Mouse (Mus musculus) c-Kit-positive CD71-positive TER-119-negative erythroid progenitor cells, embryonic 14.5 days (primary cell): ENCODE results near the gene Hist2h2be.
"Not testable (repeated sequence)": the region's sequence is repeated elsewhere in the genome, so short reads cannot be mapped to it uniquely, and the experiment has no call there.

Experiments
- DNase-seq: peaks from one replicate; pipeline ENCODE4 v3.0.0-alpha.2; 2013; ENCODE audit warnings: low read depth

The Hist2h2be gene

GRCm38 (mm10) chr3:96238954-96239793, 18.3 kb downstream of the Hist2h2be start, which contains the start of gene Hist2h3c2:
Gene Hist2h3c2 (minus strand): TSS chr3:96239127.
- DNase-seq = not testable (repeated sequence)

GRCm38 (mm10) chr3:96239949-96240798, 19.3 kb downstream of the Hist2h2be start, which contains the start of gene Hist2h2aa2:
Gene Hist2h2aa2 (minus strand): TSS chr3:96240276.
- not testable (repeated sequence) for DNase-seq

- DNase-seq = no peak
Measured at GRCm38 (mm10) chr3:96240799-96241197, 19.9 kb downstream of the Hist2h2be start.

GRCm38 (mm10) chr3:96243921-96244572, 23.1 kb downstream of the Hist2h2be start:
- no peak for DNase-seq

DNA sequence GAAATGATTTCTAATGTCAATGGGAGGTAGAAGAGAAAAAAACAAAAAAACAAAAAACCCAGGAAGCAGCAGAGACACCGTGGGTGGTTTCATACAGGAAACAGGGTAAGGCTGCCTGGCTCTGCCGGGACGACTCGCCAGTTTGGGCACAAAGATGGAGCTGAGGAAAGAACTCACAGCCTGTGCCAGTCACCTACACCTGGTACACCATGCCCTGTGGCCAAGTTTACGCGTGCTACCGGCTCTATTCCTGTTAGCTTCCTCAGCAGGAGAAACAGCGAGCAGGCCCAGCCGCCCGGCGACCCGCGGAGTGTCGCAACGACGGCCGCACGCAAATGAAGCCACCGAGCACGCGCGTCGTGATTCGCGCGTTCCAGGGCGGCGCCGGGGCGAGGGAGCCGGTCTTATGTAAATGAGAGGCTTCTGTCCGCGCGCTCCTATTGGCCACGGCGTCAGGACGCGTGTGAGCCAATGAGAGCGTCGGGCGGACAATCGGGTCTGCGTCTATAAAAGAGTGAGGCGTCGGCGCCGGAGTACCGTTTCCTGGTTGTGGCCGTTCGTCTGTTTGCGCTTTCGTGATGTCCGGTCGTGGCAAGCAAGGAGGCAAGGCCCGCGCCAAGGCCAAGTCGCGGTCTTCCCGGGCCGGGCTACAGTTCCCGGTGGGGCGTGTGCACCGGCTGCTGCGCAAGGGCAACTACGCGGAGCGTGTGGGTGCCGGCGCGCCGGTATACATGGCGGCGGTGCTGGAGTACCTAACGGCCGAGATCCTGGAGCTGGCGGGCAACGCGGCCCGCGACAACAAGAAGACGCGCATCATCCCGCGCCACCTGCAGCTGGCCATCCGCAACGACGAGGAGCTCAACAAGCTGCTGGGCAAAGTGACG, 24.3 kb downstream of the Hist2h2be start, which contains the start of gene Hist2h2aa1:
Hist2h2aa1 (plus strand) TSS at position 495 of the 884 bp plus-strand sequence.
- DNase-seq = not testable (repeated sequence)

DNA sequence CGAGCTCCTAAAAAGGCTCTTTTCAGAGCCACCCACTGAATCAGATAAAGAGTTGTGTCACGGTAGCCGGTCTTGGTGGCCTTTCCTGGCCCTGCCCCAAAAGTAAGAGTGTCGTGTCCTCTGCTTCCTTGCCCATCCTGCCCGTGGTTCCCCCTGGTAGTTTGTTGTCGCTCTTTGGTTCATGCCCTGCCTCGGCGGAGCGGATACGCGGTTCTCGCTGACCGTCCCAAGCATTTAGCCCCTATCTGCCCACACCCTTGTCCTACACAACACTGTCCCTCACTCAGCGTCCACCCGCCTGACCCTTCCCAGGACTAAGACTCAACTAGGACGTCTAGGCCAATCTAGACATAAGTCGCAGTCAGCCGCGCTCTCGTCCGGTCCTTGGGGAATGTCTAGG, 25.1 kb downstream of the Hist2h2be start:
- not testable (repeated sequence) for DNase-seq

DNA sequence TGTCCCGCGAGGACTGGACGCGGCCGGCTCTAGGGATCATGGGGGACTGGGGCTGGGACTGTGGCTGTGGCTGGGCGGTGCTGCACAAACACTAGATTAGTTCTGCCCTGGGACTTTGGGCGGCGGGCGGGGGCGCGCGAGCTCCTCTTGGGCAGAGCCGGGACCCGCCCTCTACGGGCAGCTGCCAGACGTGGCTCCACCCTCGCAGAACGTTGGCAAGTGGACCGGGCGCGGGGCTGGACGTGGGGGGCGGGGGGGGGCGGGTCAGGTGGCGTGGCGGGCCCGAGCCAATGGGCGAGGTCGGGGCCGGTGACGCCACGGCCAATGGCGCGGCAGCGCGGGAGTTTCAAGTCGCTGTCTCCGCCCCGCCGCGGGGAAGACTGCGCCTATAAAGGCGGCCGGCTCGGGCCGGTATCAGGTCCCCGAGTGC, 25.5 kb downstream of the Hist2h2be start, which contains the start of gene Hist2h3c1:
Hist2h3c1 (plus strand) TSS at position 259 of the 430 bp plus-strand sequence.
- DNase-seq = not testable (repeated sequence)

DNA sequence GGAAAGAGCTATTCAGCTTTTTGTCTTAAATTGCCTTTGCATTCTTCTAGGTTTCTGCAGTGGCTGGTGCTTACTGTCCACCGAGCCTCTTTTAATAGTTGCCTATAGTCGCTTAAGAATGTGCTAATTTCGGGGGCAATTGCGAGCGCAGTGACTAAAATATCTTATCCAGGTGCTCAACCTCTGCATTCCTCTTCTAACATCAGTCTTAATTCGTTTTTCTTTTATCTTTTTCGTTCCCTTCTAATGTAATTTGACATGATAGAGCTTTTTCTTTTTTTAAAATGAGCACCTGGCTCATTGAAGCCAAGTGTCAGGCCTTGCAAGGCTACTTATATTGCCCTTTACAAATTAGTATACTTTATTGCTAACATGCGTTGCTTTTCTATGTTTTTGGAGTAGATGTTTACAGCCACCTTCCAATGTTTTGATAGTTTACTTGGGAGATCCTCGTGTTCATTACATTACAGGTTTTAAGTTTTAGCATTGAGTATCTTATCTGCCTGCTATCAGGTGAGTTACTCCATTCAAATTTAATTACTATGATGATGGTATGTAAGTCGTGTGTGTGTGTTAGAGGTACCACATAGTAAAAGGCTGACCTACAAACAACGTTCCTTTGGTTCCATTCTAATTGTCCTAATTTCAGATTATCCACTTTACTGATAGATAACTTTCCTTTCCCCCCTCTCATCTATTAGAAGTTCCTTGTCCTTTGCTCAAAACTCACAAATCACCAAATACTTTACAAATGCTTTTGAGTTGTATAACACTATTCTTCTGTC, 26.6 kb downstream of the Hist2h2be start:
- peak; percentile 52 for DNase-seq

GRCm38 (mm10) chr3:96248141-96249033, 27.5 kb downstream of the Hist2h2be start:
- no peak for DNase-seq

GRCm38 (mm10) chr3:96249034-96249345, 28.1 kb downstream of the Hist2h2be start:
- DNase-seq = no peak

DNA sequence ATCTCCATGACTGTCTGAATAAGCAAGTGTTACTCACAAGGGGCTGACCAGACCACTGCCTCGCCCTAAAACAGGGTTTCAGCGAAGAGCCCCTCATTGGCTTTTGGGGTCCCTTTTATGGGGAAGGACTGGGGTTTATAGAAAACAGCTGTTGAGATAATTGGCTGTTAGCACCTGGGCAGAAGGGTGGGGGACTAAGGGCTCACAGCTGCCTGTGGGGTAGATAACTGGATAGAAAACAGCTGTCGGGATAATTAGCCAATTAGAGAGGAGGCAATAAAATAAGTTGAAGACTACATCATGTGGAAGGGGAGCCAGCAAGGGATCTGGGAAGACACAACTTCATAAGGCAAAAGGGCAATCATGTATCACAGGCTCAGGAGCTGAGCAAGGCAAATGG, 30.0 kb downstream of the Hist2h2be start:
- DNase-seq = no peak

GRCm38 (mm10) chr3:96251787-96252186, 30.9 kb downstream of the Hist2h2be start:
- DNase-seq = no peak

GRCm38 (mm10) chr3:96254683-96255355, 33.9 kb downstream of the Hist2h2be start:
- DNase-seq = peak; percentile 57

DNA sequence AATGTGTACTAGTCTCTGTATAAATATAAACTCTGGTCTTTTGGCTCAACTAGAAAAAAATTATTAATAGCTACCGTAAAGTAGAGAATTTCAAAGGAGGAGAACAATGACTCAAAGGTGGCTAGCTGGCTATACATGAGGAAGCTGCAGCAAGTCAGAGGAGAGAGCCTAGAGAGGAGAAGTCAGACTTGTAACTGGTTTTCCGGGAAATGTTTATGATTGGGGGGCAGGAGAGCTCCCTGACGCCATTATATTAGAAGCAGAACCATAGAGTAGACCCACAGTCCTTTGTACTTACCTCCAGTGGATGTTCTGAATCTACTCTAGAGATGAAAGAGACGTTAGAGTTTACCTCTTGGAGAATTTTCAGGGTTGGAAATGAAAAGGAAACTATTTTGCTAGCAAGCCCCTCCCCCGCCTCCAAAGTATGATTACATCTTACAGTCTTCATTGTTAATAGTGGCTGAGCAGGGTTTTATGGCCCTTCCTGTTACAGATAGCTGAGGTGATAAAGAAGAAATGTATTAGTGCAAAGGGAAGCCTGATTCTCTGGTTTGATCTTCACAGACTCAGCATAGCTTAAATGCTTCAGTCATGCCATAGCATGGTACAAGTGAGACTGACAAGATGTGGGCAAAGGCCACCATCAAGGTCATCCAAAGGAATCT, 35.1 kb downstream of the Hist2h2be start:
- no peak for DNase-seq

GRCm38 (mm10) chr3:96257190-96257589, 36.3 kb downstream of the Hist2h2be start:
- DNase-seq = no peak

DNA sequence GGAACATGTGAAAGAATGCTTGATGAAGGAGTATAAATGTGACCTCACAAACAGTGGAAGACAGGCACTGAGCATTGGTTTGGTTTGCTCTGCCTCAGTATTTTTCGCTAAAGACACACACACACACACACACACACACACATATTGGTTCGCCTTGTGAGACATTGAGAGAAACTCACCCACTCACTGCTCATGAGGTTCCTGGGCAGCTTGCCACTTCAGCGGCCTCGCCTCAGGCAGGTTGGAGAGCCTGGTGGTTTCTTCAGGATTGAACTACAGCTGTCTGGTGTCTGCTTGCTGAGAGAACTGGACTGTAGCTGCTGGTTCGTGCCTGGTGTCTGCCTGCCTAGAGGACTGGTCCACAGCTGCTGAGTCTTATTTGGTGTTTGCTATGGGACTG, 39.3 kb downstream of the Hist2h2be start:
- no peak for DNase-seq

- DNase-seq = no peak
Measured at GRCm38 (mm10) chr3:96261623-96262022, 40.7 kb downstream of the Hist2h2be start.
